Mouse (Mus musculus): ENCODE measurements around the gene Pus3.
A peak's percentile ranks its signal among the peaks of the same experiment; 100 is the strongest.

The Pus3 gene

GRCm38 (mm10) chr9:35558257-35559008 is at the start of gene Pus3, which contains the start of gene Ddx25:
Gene Pus3 (plus strand): TSS chr9:35558595.
Gene Ddx25 (minus strand): TSS chr9:35558528.
- no peak for DNase-seq (ENCODE audit: low spot score in 2 of 2)

- DNase-seq (ENCODE audit: low spot score in 2 of 2): no peak
These were observed 44.5 kb upstream of the Pus3 start for GRCm38 (mm10) chr9:35513900-35514299.

GRCm38 (mm10) chr9:35516182-35516581 is 42.2 kb upstream of the Pus3 start:
- no peak for DNase-seq (ENCODE audit: low spot score in 2 of 2)

GRCm38 (mm10) chr9:35516711-35517110 is 41.7 kb upstream of the Pus3 start:
- DNase-seq (ENCODE audit: low spot score in 2 of 2): no peak

- DNase-seq (ENCODE audit: low spot score in 2 of 2): no peak
These were observed 40.2 kb upstream of the Pus3 start, which contains the start of gene Gm1113 for GRCm38 (mm10) chr9:35518169-35518568. Gene Gm1113 (minus strand): TSS chr9:35518269.

GRCm38 (mm10) chr9:35520631-35521348 is 37.6 kb upstream of the Pus3 start:
- DNase-seq (ENCODE audit: low spot score in 2 of 2): no peak

- DNase-seq (ENCODE audit: low spot score in 2 of 2): no peak
These were observed 36.2 kb upstream of the Pus3 start for GRCm38 (mm10) chr9:35522241-35522640.

GRCm38 (mm10) chr9:35522821-35523515 is 35.4 kb upstream of the Pus3 start:
- DNase-seq (ENCODE audit: low spot score in 2 of 2): no peak

GRCm38 (mm10) chr9:35523541-35523940 is 34.9 kb upstream of the Pus3 start:
- peak in 1 of 2 experiments; percentile 52 for DNase-seq (ENCODE audit: low spot score in 2 of 2)

- DNase-seq (ENCODE audit: low spot score in 2 of 2): peak; percentile 38 to 54
These were observed 34.4 kb upstream of the Pus3 start for GRCm38 (mm10) chr9:35523941-35524411.

GRCm38 (mm10) chr9:35529141-35529540 is 29.3 kb upstream of the Pus3 start:
- no peak for DNase-seq (ENCODE audit: low spot score in 2 of 2)

- no peak for DNase-seq (ENCODE audit: low spot score in 2 of 2)
These were observed 28.6 kb upstream of the Pus3 start for GRCm38 (mm10) chr9:35529796-35530195.

- DNase-seq (ENCODE audit: low spot score in 2 of 2): peak in 1 of 2 experiments; percentile 23
These were observed 25.1 kb upstream of the Pus3 start for GRCm38 (mm10) chr9:35533266-35533665.

- peak in 1 of 2 experiments; percentile 16 for DNase-seq (ENCODE audit: low spot score in 2 of 2)
These were observed 23.3 kb upstream of the Pus3 start for GRCm38 (mm10) chr9:35535110-35535509.

GRCm38 (mm10) chr9:35535876-35536275 is 22.5 kb upstream of the Pus3 start:
- no peak for DNase-seq (ENCODE audit: low spot score in 2 of 2)

GRCm38 (mm10) chr9:35539001-35539750 is 19.2 kb upstream of the Pus3 start:
- no peak for DNase-seq (ENCODE audit: low spot score in 2 of 2)

GRCm38 (mm10) chr9:35541024-35541423 is 17.4 kb upstream of the Pus3 start:
- no peak for DNase-seq (ENCODE audit: low spot score in 2 of 2)

GRCm38 (mm10) chr9:35541488-35541887 is 16.9 kb upstream of the Pus3 start:
- DNase-seq (ENCODE audit: low spot score in 2 of 2): peak; percentile 63 to 70

- no peak for DNase-seq (ENCODE audit: low spot score in 2 of 2)
These were observed 16.5 kb upstream of the Pus3 start for GRCm38 (mm10) chr9:35541941-35542340.

GRCm38 (mm10) chr9:35543099-35543860 is 15.1 kb upstream of the Pus3 start:
- DNase-seq (ENCODE audit: low spot score in 2 of 2): no peak

GRCm38 (mm10) chr9:35544666-35545065 is 13.7 kb upstream of the Pus3 start:
- DNase-seq (ENCODE audit: low spot score in 2 of 2): no peak
